Mouse (Mus musculus): ENCODE results near the gene Sox6. TPM values are rescaled to one million over a fixed set of nuclear protein-coding genes. Genes with fewer than 3 reads are reported as not detected.
A peak's percentile ranks its signal among the peaks of the same experiment; 100 is the strongest.

Gene Sox6
- total RNA-seq, 1 experiment, result 1.2 TPM

DNA sequence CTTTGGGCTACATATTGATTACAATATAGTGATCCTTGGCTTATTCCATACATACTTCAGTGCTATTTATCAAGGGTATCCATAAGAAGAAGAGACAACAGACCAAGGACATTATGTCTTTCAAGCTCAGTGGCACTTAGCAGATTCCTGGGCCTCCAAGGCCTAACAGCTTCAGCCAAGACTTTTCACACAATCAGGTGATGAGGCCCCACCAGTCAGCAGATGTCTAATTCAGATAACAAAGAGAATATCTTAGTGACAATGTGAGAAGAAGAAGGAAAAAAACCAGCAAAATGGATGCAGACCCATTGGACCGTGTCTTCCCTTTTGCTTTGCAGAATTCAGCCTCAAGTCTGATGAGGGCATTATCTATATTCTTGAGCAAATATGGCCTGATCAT is 150.0 kb downstream of the Sox6 start:
- TF ChIP-seq ZC3H11A (IDR thresholded peaks at IDR 0.05; ENCODE audit: borderline replicate concordance, low read depth, low read length) (no peak), MAFK (IDR thresholded peaks at IDR 0.05; ENCODE audit: insufficient read depth, low read depth, low read length) (no peak), HCFC1 (IDR thresholded peaks at IDR 0.05; ENCODE audit: borderline replicate concordance, insufficient read depth, low read length) (no peak), CHD2 (IDR thresholded peaks at IDR 0.05; ENCODE audit: low read depth, low read length) (no peak), ZNF384 (IDR thresholded peaks at IDR 0.05; ENCODE audit: low read depth, low read length) (no peak)
- Histone ChIP-seq H3K4me1 (ENCODE audit: control insufficient read depth in 2 of 2, insufficient read depth in 2 of 2, low read length in 2 of 2, poor library complexity in 1 of 2) (no peaks in the 10 kb centered on the region), H3K4me3 (ENCODE audit: insufficient read depth in 1 of 2, low read depth in 1 of 2, low read length in 2 of 2, poor library complexity in 1 of 2, severe bottlenecking in 1 of 2) (no peak overlapping the region), H3K9ac (ENCODE audit: insufficient read depth, low read depth, low read length, poor library complexity, severe bottlenecking) (no peak overlapping the region), H3K9me3 (ENCODE audit: control insufficient read depth, insufficient read depth, low read depth, low read length) (no peaks in the 10 kb centered on the region), H3K36me3 (ENCODE audit: control insufficient read depth, insufficient read depth, low read length, poor library complexity, severe bottlenecking) (no peaks in the 10 kb centered on the region), H3K27ac (ENCODE audit: insufficient read depth, low read depth, low read length, poor library complexity, severe bottlenecking) (no peak overlapping the region)
- no peak for DNase-seq (ENCODE audit: low read depth, low spot score)
- in situ Hi-C loops (cut with MboI; ENCODE audit: low sequenced_read_pairs in 2 of 2, unreplicated experiment in 2 of 2), result no loop called here

DNA sequence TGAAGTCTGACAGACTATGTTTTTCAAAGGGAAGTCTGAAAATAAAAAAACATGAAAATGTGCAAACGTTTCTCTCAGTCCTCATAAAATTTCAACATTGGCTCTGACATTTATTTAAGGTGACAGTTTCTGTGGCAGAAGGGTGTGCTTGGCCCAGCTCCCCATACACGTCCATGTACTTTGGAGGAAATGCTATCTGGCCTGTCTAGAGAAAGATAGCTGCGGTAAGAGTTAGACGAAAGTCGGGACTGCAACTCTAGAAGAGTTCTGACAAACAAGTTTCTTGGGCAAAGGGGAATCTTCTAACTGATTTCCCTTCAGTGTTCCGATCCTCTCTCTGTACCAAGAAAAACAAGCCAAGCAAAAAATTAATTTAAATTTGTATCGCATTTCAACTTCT is 150.5 kb downstream of the Sox6 start:
- Histone ChIP-seq H3K4me1 (ENCODE audit: control insufficient read depth in 2 of 2, insufficient read depth in 2 of 2, low read length in 2 of 2, poor library complexity in 1 of 2) (no peaks in the 10 kb centered on the region), H3K9me3 (ENCODE audit: control insufficient read depth, insufficient read depth, low read depth, low read length) (no peaks in the 10 kb centered on the region), H3K9ac (ENCODE audit: insufficient read depth, low read depth, low read length, poor library complexity, severe bottlenecking) (no peak overlapping the region), H3K36me3 (ENCODE audit: control insufficient read depth, insufficient read depth, low read length, poor library complexity, severe bottlenecking) (no peaks in the 10 kb centered on the region), H3K4me3 (ENCODE audit: insufficient read depth in 1 of 2, low read depth in 1 of 2, low read length in 2 of 2, poor library complexity in 1 of 2, severe bottlenecking in 1 of 2) (no peak overlapping the region), H3K27ac (ENCODE audit: insufficient read depth, low read depth, low read length, poor library complexity, severe bottlenecking) (no peak overlapping the region)
- DNase-seq (ENCODE audit: low read depth, low spot score), result no peak
- TF ChIP-seq ZNF384 (IDR thresholded peaks at IDR 0.05; ENCODE audit: low read depth, low read length), result no peak
- TF ChIP-seq CHD2 (IDR thresholded peaks at IDR 0.05; ENCODE audit: low read depth, low read length), result no peak
- no peak for TF ChIP-seq HCFC1 (IDR thresholded peaks at IDR 0.05; ENCODE audit: borderline replicate concordance, insufficient read depth, low read length)
- no peak for TF ChIP-seq ZC3H11A (IDR thresholded peaks at IDR 0.05; ENCODE audit: borderline replicate concordance, low read depth, low read length)
- TF ChIP-seq MAFK (IDR thresholded peaks at IDR 0.05; ENCODE audit: insufficient read depth, low read depth, low read length), result no peak
- in situ Hi-C loops (cut with MboI; ENCODE audit: low sequenced_read_pairs in 2 of 2, unreplicated experiment in 2 of 2), result no loop called here

DNA sequence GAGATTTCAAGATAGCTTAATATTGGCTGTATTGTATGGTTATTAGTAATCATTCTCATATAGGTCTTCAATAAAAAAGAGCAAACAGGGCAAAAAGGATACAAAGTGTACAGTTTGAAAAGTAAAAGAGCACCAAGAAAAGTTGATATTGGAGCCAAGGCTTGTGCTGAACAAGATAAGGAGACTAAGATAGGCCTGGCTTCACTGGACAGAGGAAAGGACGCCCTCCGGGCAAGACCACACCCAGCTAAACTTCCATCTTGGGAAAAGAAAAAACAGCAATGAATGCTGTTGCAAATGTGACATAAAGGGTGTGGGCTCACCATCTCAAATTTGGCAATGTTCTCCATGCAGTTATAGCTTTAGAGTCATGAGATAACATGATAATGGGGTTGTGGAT is 165.7 kb downstream of the Sox6 start:
- in situ Hi-C loops (cut with MboI; ENCODE audit: low sequenced_read_pairs in 2 of 2, unreplicated experiment in 2 of 2), result no loop called here
- TF ChIP-seq ZC3H11A (IDR thresholded peaks at IDR 0.05; ENCODE audit: borderline replicate concordance, low read depth, low read length) (no peak), ZNF384 (IDR thresholded peaks at IDR 0.05; ENCODE audit: low read depth, low read length) (no peak)
- no peak for DNase-seq (ENCODE audit: low read depth, low spot score)

DNA sequence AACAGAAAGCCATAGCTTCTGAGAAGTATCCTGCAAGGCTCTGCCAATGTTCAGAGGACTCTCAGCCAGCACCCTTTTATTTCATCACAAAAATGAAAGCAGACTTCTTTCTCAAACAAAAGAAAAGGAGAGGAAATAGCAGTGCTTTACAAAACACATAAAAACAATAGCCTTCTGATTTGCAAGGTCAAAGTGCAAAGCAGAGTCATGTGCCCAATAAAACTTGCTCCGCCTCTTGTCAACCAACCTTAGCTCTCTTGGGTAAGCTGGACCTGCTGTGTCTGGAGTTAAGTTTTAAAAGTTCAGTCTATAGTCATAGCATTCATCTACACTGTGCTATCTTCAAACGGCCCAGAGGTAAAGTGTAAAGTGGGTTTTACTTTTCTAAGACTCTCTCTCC is 170.1 kb downstream of the Sox6 start:
- no peak overlapping the region for H3K4me3 ChIP-seq (ENCODE audit: insufficient read depth in 1 of 2, low read depth in 1 of 2, low read length in 2 of 2, poor library complexity in 1 of 2, severe bottlenecking in 1 of 2)
- peaks cover 9 to 11% of the 10 kb centered on the region in 2 experiments for H3K4me1 ChIP-seq (ENCODE audit: control insufficient read depth in 2 of 2, insufficient read depth in 2 of 2, low read length in 2 of 2, poor library complexity in 1 of 2)
- H3K9me3 ChIP-seq (ENCODE audit: control insufficient read depth, insufficient read depth, low read depth, low read length), result no peaks in the 10 kb centered on the region
- no peak for TF ChIP-seq MAFK (IDR thresholded peaks at IDR 0.05; ENCODE audit: insufficient read depth, low read depth, low read length)
- DNase-seq (ENCODE audit: low read depth, low spot score), result peak; percentile 17
- no peaks in the 10 kb centered on the region for H3K36me3 ChIP-seq (ENCODE audit: control insufficient read depth, insufficient read depth, low read length, poor library complexity, severe bottlenecking)
- H3K9ac ChIP-seq (ENCODE audit: insufficient read depth, low read depth, low read length, poor library complexity, severe bottlenecking), result no peak overlapping the region
- in situ Hi-C loops (cut with MboI; ENCODE audit: low sequenced_read_pairs in 2 of 2, unreplicated experiment in 2 of 2), result no loop called here
- no peak overlapping the region for H3K27ac ChIP-seq (ENCODE audit: insufficient read depth, low read depth, low read length, poor library complexity, severe bottlenecking)

More for the DNA sequence above, 165.7 kb downstream of the Sox6 start:
- H3K4me3 ChIP-seq (ENCODE audit: insufficient read depth in 1 of 2, low read depth in 1 of 2, low read length in 2 of 2, poor library complexity in 1 of 2, severe bottlenecking in 1 of 2), result no peak overlapping the region
- no peak overlapping the region for H3K9ac ChIP-seq (ENCODE audit: insufficient read depth, low read depth, low read length, poor library complexity, severe bottlenecking)
- H3K27ac ChIP-seq (ENCODE audit: insufficient read depth, low read depth, low read length, poor library complexity, severe bottlenecking), result no peak overlapping the region
- no peaks in the 10 kb centered on the region for H3K36me3 ChIP-seq (ENCODE audit: control insufficient read depth, insufficient read depth, low read length, poor library complexity, severe bottlenecking)
- H3K9me3 ChIP-seq (ENCODE audit: control insufficient read depth, insufficient read depth, low read depth, low read length), result no peaks in the 10 kb centered on the region
- peaks cover 2 to 4% of the 10 kb centered on the region in 2 experiments for H3K4me1 ChIP-seq (ENCODE audit: control insufficient read depth in 2 of 2, insufficient read depth in 2 of 2, low read length in 2 of 2, poor library complexity in 1 of 2)

DNA sequence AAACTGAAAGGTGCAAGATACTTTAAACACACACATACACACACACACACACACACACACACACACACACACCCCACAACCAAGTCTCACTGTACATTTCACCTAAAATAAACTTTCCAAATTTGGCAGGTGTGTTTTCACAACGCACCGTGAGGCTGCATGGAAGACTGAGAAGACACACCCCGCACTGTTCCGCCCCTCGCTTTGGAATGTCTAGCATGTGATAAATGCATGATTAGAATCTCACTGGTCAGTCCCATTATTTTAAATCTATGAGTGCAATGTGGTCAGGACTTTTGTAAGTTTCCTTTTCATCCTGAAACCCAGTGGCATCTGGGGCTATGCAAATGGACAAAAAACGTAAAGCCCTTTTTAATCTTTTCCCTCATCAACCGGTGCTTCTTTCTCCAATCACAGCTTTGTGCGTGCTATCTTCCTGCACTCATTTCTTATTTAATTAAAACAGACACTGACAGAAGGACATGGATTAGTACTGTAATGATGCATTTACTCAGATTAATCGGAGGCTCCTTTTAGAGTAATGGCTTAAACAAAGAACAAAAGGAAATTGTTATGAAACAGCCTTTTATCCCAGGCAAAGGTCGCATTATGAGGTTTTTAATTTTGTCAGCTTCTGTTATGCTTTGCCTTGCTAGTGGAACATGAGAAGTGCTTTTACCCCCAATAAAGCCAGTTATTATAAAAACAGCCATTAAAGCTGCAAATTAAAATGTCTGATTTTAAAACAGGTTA is 170.9 kb downstream of the Sox6 start:
- in situ Hi-C loops (cut with MboI; ENCODE audit: low sequenced_read_pairs in 2 of 2, unreplicated experiment in 2 of 2), result no loop called here
- Histone ChIP-seq H3K36me3 (ENCODE audit: control insufficient read depth, insufficient read depth, low read length, poor library complexity, severe bottlenecking) (no peaks in the 10 kb centered on the region), H3K9ac (ENCODE audit: insufficient read depth, low read depth, low read length, poor library complexity, severe bottlenecking) (no peak overlapping the region), H3K4me3 (ENCODE audit: insufficient read depth in 1 of 2, low read depth in 1 of 2, low read length in 2 of 2, poor library complexity in 1 of 2, severe bottlenecking in 1 of 2) (no peak overlapping the region), H3K27ac (ENCODE audit: insufficient read depth, low read depth, low read length, poor library complexity, severe bottlenecking) (no peak overlapping the region), H3K4me1 (ENCODE audit: control insufficient read depth in 2 of 2, insufficient read depth in 2 of 2, low read length in 2 of 2, poor library complexity in 1 of 2) (peaks cover 9 to 11% of the 10 kb centered on the region in 2 experiments), H3K9me3 (ENCODE audit: control insufficient read depth, insufficient read depth, low read depth, low read length) (no peaks in the 10 kb centered on the region)
- no peak for TF ChIP-seq ZNF384 (IDR thresholded peaks at IDR 0.05; ENCODE audit: low read depth, low read length)
- TF ChIP-seq HCFC1 (IDR thresholded peaks at IDR 0.05; ENCODE audit: borderline replicate concordance, insufficient read depth, low read length), result no peak
- no peak for TF ChIP-seq MAFK (IDR thresholded peaks at IDR 0.05; ENCODE audit: insufficient read depth, low read depth, low read length)
- TF ChIP-seq ZC3H11A (IDR thresholded peaks at IDR 0.05; ENCODE audit: borderline replicate concordance, low read depth, low read length), result no peak
- no peak for TF ChIP-seq CHD2 (IDR thresholded peaks at IDR 0.05; ENCODE audit: low read depth, low read length)
- no peak for DNase-seq (ENCODE audit: low read depth, low spot score)
